Mouse (Mus musculus): ENCODE measurements around the gene Hoxc9. TPM values are rescaled to one million over a fixed set of nuclear protein-coding genes. Genes with fewer than 3 reads are reported as not detected.

Hoxc9 gene
- polyA plus RNA-seq, 1 experiment from 2014 or later, result 0.49 TPM

MicroRNA genes within 50 kb of the gene (microRNA counts, 519-probe panel; counts per million panel counts)
- not detected for microRNA mmu-miR-615-3p
- microRNA mmu-miR-615-5p, result not detected

Small RNA genes lying within 50 kb of the gene (microRNA-seq; reads per million reads assigned to microRNA genes)
- gene Mir196a-2 (ENCODE audit: borderline number of aligned reads), result 86.9 reads per million, percentile 47 among the genes with 10 or more reads in this experiment
- 1,039 reads per million, percentile 72 among the genes with 10 or more reads in this experiment for gene Mir615 (ENCODE audit: borderline number of aligned reads)

Other genes starting within 250 kb of the Hoxc9 start
- not detected in 2 replicates for gene Hoxc13, start 55.3 kb upstream of the Hoxc9 start, polyA plus RNA-seq (2014; fragmentation: Nextera tagmentation; extraction: Ambion mirVana)
- not detected in 2 replicates for gene Hoxc12, start 39.7 kb upstream of the Hoxc9 start, polyA plus RNA-seq (2014; fragmentation: Nextera tagmentation; extraction: Ambion mirVana)
- gene Hoxc11, start 22.0 kb upstream of the Hoxc9 start, polyA plus RNA-seq (2014; fragmentation: Nextera tagmentation; extraction: Ambion mirVana), result not detected in 2 replicates
- gene Hoxc10, start 9.6 kb upstream of the Hoxc9 start, polyA plus RNA-seq (2014; fragmentation: Nextera tagmentation; extraction: Ambion mirVana), result 0.18 and 0.43 TPM in 2 replicates
- gene Hoxc5, start 9.0 kb upstream of the Hoxc9 start, polyA plus RNA-seq (2014; fragmentation: Nextera tagmentation; extraction: Ambion mirVana), result 4.1 and 5.3 TPM in 2 replicates
- 1.3 and 1.9 TPM in 2 replicates for gene Hoxc8, start 14.2 kb downstream of the Hoxc9 start, polyA plus RNA-seq (2014; fragmentation: Nextera tagmentation; extraction: Ambion mirVana)
- 1.3 and 1.5 TPM in 2 replicates for gene Hoxc6, start 21.8 kb downstream of the Hoxc9 start, polyA plus RNA-seq (2014; fragmentation: Nextera tagmentation; extraction: Ambion mirVana)
- 5.9 and 6.2 TPM in 2 replicates for gene Hoxc4, start 42.5 kb downstream of the Hoxc9 start, polyA plus RNA-seq (2014; fragmentation: Nextera tagmentation; extraction: Ambion mirVana)
- gene Smug1, start 190.7 kb downstream of the Hoxc9 start, polyA plus RNA-seq (2014; fragmentation: Nextera tagmentation; extraction: Ambion mirVana), result 12.8 and 13.3 TPM in 2 replicates